Mouse (Mus musculus) liver, postnatal 0 days (tissue): ENCODE data around the gene Nes.

Source experiments
- CTCF ChIP-seq: sonication (generic); IDR thresholded peaks from 2 replicates; pipeline ENCODE4 v1.5.1; 2016; ENCODE audit warnings: antibody characterized with exemption, low read depth
- EP300 ChIP-seq: IDR thresholded peaks from 2 replicates; pipeline ENCODE4 v1.6.1; 2016; ENCODE audit warnings: antibody characterized with exemption, low read depth, mild to moderate bottlenecking

DNA sequence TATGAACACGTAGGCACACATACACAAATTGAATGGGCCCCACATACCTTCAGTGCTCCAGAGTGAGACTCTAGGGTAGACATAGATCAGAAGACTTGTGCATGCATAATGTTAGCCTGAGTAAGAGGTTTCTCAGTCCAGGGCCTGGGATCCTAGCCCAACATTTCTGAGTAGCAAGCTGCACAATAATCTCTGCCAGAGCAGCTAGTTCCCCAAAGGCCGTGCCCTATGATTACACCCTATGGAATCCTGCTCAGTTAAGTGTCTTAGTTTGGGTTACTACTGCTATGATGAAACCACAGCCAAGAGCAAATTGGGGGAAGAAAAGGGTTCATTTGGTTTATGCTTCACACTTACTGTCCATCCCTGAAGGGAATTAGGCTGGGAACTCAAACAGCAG lies 28.4 kb upstream of the Nes start:
- TF ChIP-seq CTCF = no peak
- TF ChIP-seq EP300 = no peak
